Mouse (Mus musculus): ENCODE measurements around the gene B130006D01Rik. TPM values are rescaled to one million over a fixed set of nuclear protein-coding genes. Genes with fewer than 3 reads are reported as not detected.

The B130006D01Rik gene
- total RNA-seq, 2 experiments from 2014 or later, result 0.34 to 0.47 TPM

DNA sequence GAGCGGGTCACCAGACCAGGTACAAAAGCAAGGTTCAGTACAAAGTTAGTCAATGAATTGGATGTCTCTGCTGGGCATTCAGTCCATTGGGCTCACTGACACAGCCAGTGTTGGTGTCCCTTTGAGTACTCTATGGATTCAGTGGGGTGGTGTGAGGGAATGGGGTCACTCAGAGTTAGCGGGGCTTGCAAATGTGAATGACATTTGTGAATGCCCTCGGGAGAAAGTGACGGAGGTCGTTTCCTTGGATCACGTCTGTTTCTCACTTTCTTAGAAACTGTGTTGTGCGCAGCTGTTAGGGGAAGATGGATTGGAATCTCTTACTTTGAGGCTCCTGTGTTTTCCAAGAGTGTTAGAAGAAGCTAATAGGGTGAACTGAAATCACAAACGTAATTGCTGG, 41.4 kb downstream of the B130006D01Rik start:
- intact Hi-C loops (cut with DNase I), result loop anchor here (10.0 kb wide), 1 partner anchor 220 kb away; no protein-coding TSS in a partner anchor
- DNase-seq (ENCODE audit: low spot score), result no peak

DNA sequence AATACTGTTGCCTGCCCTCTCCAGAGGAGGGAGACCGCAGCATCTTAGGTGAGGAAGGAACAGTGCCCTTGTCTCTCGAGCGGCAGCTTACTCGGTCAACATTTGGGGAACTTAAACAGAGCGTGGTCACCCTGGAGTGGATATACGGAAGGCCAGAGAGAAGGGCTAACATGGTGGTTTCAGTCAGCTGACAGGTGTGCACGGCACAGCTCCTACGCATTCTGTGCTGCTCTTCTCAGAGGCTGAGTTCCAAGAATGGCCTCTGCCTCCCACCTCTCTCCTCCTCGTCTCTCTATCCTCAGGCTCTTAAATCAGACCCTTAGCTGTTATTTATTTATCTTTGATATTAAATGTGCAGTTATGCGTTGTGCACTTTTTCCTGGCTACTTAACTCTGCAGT, 41.9 kb downstream of the B130006D01Rik start:
- DNase-seq (ENCODE audit: low spot score), result no peak
- intact Hi-C loops (cut with DNase I), result loop anchor here (10.0 kb wide), 1 partner anchor 219 kb away; no protein-coding TSS in a partner anchor

DNA sequence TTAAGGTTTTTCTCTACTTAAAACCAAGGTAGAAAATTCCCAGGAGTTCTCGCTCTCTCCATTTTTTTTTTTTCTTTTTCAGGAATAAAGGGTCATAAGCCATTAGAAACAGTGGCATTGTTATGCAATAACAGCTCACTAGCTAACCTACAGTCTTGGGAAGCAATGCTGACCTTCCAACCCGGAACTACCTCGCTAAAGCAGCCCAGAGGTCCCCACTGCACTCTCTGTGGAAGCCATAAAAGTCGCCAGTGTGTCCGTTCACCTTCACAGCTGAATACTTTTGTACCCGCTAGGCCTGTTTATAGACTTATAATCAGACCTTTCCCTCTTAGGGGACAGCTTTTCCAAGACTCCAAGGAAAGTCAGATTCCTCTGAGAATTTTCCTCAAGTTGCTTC, 44.9 kb downstream of the B130006D01Rik start:
- intact Hi-C loops (cut with DNase I), result loop anchor here (10.0 kb wide), 1 partner anchor 217 kb away; no protein-coding TSS in a partner anchor
- DNase-seq (ENCODE audit: low spot score), result no peak

DNA sequence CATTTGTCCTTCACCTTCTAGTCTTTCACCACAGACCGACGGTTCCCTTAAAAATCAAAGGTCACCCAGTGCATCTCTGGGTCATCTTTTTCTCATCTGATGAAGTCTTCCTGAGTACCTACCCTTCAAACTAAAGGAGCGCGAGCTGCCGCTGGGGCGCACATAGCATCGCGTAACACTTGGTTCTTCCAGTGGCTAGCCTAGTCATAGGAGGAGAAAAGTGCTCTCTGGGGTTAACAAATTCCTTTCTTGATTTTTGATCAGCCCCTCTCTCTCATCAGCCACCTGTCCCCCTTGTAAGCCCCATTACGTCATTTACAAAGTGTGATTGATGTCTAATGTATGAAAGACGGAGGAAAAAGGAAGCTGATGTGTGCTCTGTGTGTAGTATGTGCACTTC, 45.8 kb downstream of the B130006D01Rik start:
- intact Hi-C loops (cut with DNase I), result loop anchor here (10.0 kb wide), 1 partner anchor 216 kb away; no protein-coding TSS in a partner anchor
- DNase-seq (ENCODE audit: low spot score), result no peak

DNA sequence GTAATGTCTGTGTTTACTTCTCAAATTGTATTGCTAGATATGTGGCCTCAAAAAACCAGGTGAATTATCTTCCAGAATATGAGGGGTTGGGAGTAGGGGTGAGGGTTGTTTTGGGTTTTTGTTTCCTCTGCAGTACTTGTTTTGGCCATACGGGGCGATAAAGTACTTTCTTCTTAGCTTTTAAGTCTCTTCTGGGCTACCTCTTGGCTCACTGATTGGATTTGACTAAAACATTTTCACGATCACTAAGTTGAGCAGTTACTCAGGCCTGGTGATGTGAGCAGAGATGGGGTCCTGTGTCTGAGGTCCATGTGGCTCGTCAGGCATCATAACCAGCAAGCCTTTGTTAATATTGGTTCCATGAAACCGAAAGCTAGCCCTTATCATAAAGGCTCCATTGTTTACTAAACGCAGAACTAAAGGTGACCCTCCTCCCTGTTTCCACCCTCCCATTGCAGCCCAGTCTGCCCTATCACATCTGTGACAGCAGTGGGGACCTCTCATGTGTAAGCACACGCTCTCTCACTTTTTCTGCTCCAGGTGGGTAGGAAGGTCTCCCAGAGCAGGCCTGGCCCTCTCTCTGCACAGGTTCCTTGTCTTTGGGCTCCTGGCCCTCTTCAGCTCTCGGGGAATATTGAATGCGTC, 47.5 kb downstream of the B130006D01Rik start:
- intact Hi-C loops (cut with DNase I), result loop anchor here (2.0 to 5.0 kb wide), 2 partner anchors 54 to 81 kb away; partner anchors contain the start of gene Phospho1
- DNase-seq (ENCODE audit: low spot score), result no peak

DNA sequence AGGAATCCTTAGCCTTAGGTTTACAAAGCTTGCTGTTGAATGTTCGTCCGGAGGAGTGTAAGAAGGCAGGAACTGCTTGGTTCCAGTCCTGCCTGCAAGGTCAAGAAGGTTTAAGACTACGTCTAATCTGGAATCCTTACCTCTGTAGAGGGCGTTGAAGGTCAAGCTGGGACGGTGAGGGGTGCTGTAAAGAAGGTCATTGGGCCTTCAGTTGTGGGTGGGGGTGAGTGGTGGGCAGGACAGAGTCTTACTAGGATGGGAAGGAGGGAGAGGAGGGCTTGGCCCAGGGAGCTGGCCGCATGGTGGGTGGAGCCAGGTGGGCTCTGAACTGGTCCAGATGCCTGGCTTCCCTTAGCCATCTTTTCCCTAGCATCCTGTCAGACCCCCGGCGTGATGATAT, 48.3 kb downstream of the B130006D01Rik start:
- intact Hi-C loops (cut with DNase I), result loop anchor here (2.0 to 5.0 kb wide), 2 partner anchors 53 to 81 kb away; partner anchors contain the start of gene Phospho1

DNA sequence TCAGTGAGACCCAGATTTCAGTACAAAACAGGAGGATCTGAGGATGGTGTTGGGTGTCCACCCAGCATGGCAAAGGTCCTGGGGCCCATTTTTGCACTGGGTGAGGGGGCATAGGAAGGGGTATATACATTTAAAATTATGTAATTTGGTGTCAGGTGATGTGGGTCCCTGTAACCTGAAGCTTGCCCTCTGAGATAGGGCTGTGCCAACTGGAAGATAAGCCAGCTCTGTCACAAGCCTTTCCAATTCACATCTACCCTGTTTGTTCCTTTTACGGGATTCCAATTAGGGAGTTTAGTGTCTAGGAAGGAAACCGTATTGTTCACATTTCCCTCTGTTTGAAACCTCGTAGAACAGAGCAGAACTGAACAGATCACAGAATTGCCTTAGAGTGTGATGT, 49.9 kb downstream of the B130006D01Rik start:
- DNase-seq (ENCODE audit: low spot score), result no peak
- intact Hi-C loops (cut with DNase I), result loop anchor here (5.0 kb wide), 1 partner anchor 79 kb away; no protein-coding TSS in a partner anchor

More for the DNA sequence above, 48.3 kb downstream of the B130006D01Rik start:
- DNase-seq (ENCODE audit: low spot score), result no peak

Other genes starting within 250 kb of the B130006D01Rik start
- under 1 TPM; 0.62 to 0.64 TPM for gene Nxph3, start 209.0 kb upstream of the B130006D01Rik start, total RNA-seq (2021)
- under 1 TPM; 0.44 to 0.70 TPM for gene Ngfr, start 135.9 kb upstream of the B130006D01Rik start, total RNA-seq (2021)
- 100 to 1,000 TPM; 384 to 423 TPM for gene Phb, start 56.6 kb upstream of the B130006D01Rik start, total RNA-seq (2021)
- 10 to 100 TPM; 48.2 to 49.2 TPM for gene Zfp652, start 10.9 kb upstream of the B130006D01Rik start, total RNA-seq (2021)
- 100 to 1,000 TPM; 174 to 181 TPM for gene Phospho1, start 100.9 kb downstream of the B130006D01Rik start, total RNA-seq (2021)
- 10 to 100 TPM; 20.6 to 21.9 TPM for gene Gngt2, start 113.6 kb downstream of the B130006D01Rik start, total RNA-seq (2021)
- gene Abi3, start 118.9 kb downstream of the B130006D01Rik start, total RNA-seq (2021), result 10 to 100 TPM in 1 of 2 experiments, 1 to 10 TPM in 1; 8.8 to 10.4 TPM
- not detected for gene B4galnt2, start 191.3 kb downstream of the B130006D01Rik start, total RNA-seq (2021)

All from heart, postnatal 25 days (tissue).